Mouse (Mus musculus) layer of hippocampus, adult 6 months (tissue): ENCODE results near the gene Wif1. TPM values are rescaled to one million over a fixed set of nuclear protein-coding genes. Genes with fewer than 3 reads are reported as not detected.

ENCODE experiments used
- long read RNA-seq, 2 experiments: library from polyadenylated mRNA; unstranded; transcript quantifications; one replicate each; pipeline ENCODE4 v2.0.0; 2019 to 2020
- polyA plus RNA-seq: library from polyadenylated mRNA; unstranded; fragments of <200 nt; fragmentation: Nextera tagmentation; gene quantifications from 2 replicates; pipeline ENCODE4 v1.2.3, GENCODE M21; 2021

Wif1 gene
- 0.74 and 0.98 TPM in 2 replicates for polyA plus RNA-seq
- long read RNA-seq, experiment 1, partial matches to known transcripts, result 0 of 1 reads
- long read RNA-seq, experiment 1, other reads (novel, unspliced or antisense), result 1 of 1 reads
- long read RNA-seq, experiment 2, transcript Wif1-201 (10 exons, 2,294 nt), result major isoform, 11 of 12 reads
- long read RNA-seq, experiment 2, partial matches to known transcripts, result 0 of 12 reads
- long read RNA-seq, experiment 2, other reads (novel, unspliced or antisense), result 1 of 12 reads

DNA sequence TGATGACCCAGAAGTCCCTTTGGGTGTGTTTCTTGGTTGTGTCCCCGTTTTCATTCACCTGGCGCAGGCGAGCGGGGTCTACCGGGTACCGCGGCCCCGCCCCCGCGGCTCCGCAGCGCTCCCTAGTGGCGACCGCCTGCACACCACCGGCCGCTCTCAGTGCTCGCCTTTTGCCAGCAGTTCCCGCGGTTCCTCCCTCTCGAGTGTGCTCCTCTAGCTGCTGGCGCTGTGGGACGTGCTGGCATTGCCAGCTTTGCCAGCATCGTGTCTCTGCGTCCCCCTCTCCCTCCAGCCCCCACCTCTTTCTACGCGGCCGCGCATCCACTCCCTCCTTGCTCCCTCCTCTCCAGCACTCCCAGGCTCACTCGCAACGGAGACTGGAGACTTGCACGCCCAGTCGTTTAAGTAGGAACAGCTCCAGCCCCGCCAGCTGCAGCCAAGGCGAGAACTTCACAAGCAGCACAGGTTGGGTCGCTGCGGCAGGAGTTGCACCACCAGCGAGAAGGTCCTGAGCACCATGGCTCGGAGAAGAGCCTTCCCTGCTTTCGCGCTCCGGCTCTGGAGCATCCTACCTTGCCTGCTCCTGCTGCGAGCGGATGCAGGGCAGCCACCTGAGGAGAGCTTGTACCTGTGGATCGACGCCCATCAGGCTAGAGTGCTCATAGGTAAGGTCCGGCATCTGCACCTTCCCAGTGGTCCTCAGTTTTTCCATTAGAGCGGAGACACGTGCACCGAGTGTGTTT, at the start of gene Wif1:
Wif1 (plus strand) TSS at position 135 of the 743 bp plus-strand sequence.

Other genes starting within 250 kb of the Wif1 start
- 3.2 TPM in 2 replicates for gene Msrb3, start 134.9 kb upstream of the Wif1 start, polyA plus RNA-seq
- 2.9 and 3.1 TPM in 2 replicates for gene Lemd3, start 54.6 kb upstream of the Wif1 start, polyA plus RNA-seq